Mouse (Mus musculus) layer of hippocampus, adult 9-10 months (tissue): ENCODE measurements at regions not wholly inside any gene's neighbourhood (a gene's known extent, or its start where the extent isn't known, plus 50 kb on each side); places are given as distances from the start of the nearest gene placed in this dataset.

Experiments
- DNase-seq: peaks from one replicate; pipeline ENCODE4 v3.0.0; 2022; ENCODE audit warnings: low spot score

GRCm38 (mm10) chr2:128491217-128491877 is 99.7 kb upstream of the Spdye4c start:
- no peak for DNase-seq

- DNase-seq = no peak
Observed at GRCm38 (mm10) chr2:128493871-128494270, 97.1 kb upstream of the Spdye4c start.

GRCm38 (mm10) chr2:128497891-128498290 is 93.1 kb upstream of the Spdye4c start:
- DNase-seq = no peak

DNA sequence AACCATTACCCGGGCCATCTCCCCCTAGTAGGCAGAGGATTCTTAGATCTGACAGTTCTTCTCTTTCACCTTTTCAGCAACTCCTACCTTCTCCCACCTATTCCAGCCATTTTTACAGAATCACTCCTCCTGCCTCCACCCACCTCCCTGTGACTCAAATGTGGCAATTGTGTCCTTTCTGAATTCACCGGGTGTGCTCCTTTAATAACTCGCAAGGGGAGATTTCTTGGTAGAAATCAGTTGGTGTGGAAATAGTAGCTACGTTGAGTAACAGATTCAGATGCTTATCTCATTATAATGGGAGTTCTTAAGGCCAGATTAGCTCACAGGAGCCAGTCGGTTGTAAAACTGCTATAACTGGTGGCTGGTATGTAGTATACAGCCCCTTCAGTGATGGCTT is 92.4 kb upstream of the Spdye4c start:
- DNase-seq = no peak

GRCm38 (mm10) chr2:128499575-128500184 is 91.3 kb upstream of the Spdye4c start:
- no peak for DNase-seq

GRCm38 (mm10) chr2:128502676-128503075 is 88.3 kb upstream of the Spdye4c start:
- no peak for DNase-seq

GRCm38 (mm10) chr2:128503136-128503935 is 87.7 kb upstream of the Spdye4c start:
- DNase-seq = no peak

DNA sequence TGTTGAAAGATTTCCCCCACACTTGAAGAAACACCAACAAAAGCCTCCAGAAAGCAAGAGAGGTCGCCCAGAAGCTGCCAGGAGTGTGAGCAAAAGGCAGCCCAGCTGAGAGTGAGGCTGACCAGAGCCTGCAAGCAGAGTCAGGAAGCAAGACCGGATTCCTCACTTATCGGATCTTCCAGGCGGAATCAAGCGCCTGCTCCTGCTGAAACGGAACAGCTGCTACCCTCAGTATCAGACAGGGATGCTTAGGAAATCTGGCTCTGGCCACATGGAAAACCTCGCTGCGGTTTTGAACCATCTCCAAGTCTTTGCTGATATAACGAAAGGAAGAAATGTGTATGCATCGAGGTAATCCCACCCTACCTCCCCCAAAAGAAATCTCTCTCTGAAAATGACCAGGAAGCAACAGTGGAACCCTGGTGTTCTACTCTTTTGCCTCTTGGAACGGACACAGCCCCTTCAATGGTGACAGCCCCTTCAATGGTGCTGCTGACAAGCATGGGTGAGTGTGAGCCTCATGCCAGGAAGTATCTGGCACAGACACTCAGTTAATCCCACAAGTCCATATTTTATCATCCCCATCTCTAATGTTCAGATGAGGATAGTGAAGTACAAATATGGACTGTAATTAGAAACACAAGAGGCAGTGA is 83.3 kb upstream of the Spdye4c start:
- DNase-seq = no peak

- no peak for DNase-seq
Observed at GRCm38 (mm10) chr2:128508244-128508605, 82.8 kb upstream of the Spdye4c start.

GRCm38 (mm10) chr2:128511291-128511690 is 79.7 kb upstream of the Spdye4c start:
- no peak for DNase-seq

- no peak for DNase-seq
Observed at GRCm38 (mm10) chr2:128512852-128513251, 78.2 kb upstream of the Spdye4c start.

DNA sequence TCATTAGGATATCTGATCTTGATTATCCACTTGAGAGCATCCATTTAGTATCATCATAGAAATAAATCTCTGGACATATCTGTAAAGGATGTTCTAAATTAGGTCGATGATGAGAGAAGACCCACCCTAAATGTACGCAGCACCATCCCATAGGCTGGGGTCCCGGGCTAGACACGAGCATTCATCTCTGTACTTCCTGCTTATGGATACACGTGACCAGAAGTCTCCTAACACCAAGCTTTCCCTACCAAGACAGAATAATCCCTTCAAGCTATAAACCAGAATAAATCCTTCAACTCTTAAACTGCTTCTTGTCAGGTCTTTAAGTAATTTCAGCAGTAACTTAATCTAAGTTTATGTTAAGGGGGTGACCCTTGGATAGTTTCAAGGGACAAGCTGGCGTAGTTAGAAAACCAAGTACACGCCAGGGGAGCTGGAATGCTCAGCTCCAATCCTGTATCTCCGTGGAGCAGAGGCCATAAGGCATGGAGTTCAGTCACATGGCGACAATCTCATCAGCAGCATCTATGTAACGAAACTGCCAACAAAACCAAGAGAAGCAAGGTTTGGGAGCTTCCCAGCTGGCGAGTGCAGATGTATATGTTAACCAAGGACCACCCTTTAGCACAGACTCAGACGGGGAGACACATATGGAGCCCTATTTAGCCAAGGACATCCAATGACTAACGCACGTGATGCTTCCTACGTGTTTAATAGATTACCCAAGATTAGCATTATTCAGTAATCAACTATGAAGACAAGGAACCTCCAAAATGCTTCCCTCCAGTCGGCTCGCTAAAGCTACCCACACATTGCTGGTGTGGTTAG is 76.3 kb upstream of the Spdye4c start:
- DNase-seq = no peak

DNA sequence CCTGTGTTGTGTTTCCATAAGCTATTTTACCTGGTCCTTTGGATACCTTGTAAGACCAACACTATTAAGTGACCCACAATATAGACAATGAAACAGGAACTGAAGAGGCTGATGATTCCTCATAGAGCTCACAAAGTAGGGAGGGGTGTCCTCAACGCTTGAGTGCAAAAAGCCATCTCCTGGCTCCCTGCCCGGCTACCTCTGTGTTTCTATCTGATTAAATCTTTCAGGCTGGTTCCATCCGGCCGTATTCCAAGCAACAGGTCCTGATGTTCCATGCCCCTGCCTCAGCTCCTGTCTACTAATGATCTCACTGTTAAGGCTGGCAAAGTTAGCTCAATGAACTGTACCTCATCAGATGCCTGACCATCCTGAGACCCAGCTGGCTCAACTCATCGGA is 75.3 kb upstream of the Spdye4c start:
- no peak for DNase-seq

GRCm38 (mm10) chr2:128516694-128517093 is 74.3 kb upstream of the Spdye4c start:
- no peak for DNase-seq

- no peak for DNase-seq
Observed at GRCm38 (mm10) chr2:128518142-128518541, 72.9 kb upstream of the Spdye4c start.

GRCm38 (mm10) chr2:128521701-128522443 is 69.1 kb upstream of the Spdye4c start:
- no peak for DNase-seq

GRCm38 (mm10) chr2:128523425-128524108 is 67.4 kb upstream of the Spdye4c start:
- no peak for DNase-seq

DNA sequence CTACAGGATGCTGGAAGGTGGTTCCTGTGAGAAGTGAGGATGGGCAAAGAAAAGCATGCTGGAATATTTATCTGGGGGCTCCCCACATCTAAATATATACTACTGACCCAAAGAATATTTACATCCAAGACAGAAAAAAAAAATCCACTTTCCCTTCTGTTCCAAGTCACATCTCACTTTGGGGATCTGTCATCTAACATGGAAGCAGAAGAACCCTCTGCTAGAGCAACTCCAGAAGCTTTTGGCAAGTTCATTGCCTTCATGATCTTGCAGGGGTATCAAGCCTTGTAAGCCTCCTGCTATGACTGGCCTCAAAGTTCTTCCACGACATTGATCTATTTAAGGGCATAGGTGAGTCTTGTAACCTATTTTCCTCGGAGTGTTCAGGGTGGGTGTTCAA is 64.9 kb upstream of the Spdye4c start:
- no peak for DNase-seq

GRCm38 (mm10) chr2:128526883-128527344 is 64.1 kb upstream of the Spdye4c start:
- DNase-seq = no peak

DNA sequence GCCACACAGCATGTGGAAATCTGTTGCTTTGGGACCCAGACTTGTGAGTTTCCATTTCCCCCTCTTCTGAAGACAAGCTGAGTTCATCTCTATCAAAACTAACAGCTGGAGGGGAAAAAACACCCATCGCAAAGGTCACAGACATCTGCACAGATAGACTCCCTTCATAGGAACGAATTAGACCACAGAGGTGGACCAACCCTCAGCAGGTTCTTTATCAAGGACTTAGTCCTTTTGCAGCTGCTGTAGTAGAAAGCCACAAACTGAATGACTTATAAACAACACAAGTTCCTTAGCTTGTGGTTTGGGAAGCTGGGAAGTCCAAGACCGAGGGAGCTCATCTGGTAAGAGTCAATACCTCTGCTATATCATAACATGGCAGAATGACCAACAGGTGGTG is 54.7 kb upstream of the Spdye4c start:
- no peak for DNase-seq
